Mouse (Mus musculus) stomach, embryonic 16.5 days (tissue): ENCODE data around the gene Yif1b. TPM values are rescaled to one million over a fixed set of nuclear protein-coding genes. Genes with fewer than 3 reads are reported as not detected.

ENCODE experiments used
- ATAC-seq: fragments of 200-750 bp; cut with Nextera tagmentation; 2 replicates; pipeline ENCODE4 v1.8.0; 2017; ENCODE audit warnings: moderate number of reproducible peaks, moderate TSS enrichment; ENCODE audit not compliant: insufficient read depth, low FRiP score
- H3K27ac ChIP-seq: fragments of 300-500 bp; sonication (generic); 2 replicates; pipeline ENCODE4 v1.5.1; 2014; ENCODE audit warnings: low read length
- H3K27me3 ChIP-seq: fragments of 300-500 bp; sonication (generic); 2 replicates; pipeline ENCODE4 v1.6.1; 2014; ENCODE audit warnings: low read length, control low read depth, mixed read lengths; ENCODE audit not compliant: control insufficient read depth, insufficient read depth
- H3K36me3 ChIP-seq: fragments of 300-500 bp; sonication (generic); 2 replicates; pipeline ENCODE4 v1.6.1; 2014; ENCODE audit warnings: low read length; ENCODE audit not compliant: control insufficient read depth, insufficient read depth
- H3K4me1 ChIP-seq: fragments of 300-500 bp; sonication (generic); 2 replicates; pipeline ENCODE4 v1.6.1; 2014; ENCODE audit warnings: low read length, control low read depth, mixed read lengths; ENCODE audit not compliant: control insufficient read depth, insufficient read depth
- H3K4me2 ChIP-seq: fragments of 300-500 bp; sonication (generic); 2 replicates; pipeline ENCODE4 v1.6.1; 2014; ENCODE audit warnings: low read depth, low read length, mixed read lengths
- H3K4me3 ChIP-seq: fragments of 300-500 bp; sonication (generic); replicated peaks from 2 replicates; pipeline ENCODE4 v1.5.1; 2014; ENCODE audit warnings: mild to moderate bottlenecking, low read length
- H3K9ac ChIP-seq: fragments of 300-500 bp; sonication (generic); 2 replicates; pipeline ENCODE4 v1.6.1; 2014; ENCODE audit warnings: low read length
- H3K9me3 ChIP-seq: fragments of 300-500 bp; sonication (generic); replicated peaks from 2 replicates; pipeline ENCODE4 v1.6.1; 2016; ENCODE audit warnings: low read length, control low read depth; ENCODE audit not compliant: control insufficient read depth
- WGBS: fragments of 180-500 bp; shearing (Covaris S2); extraction: QIAGEN DNeasy Blood & Tissue Kit; methylation state at CpG from one replicate; pipeline ENCODE4 v1.1.7; 2014; 5-methylcytosine and 5-hydroxymethylcytosine counted together
- polyA plus RNA-seq: library from polyadenylated mRNA; unstranded; fragments of >200 nt; fragmentation: Nextera tagmentation; extraction: Ambion mirVana; gene quantifications from 2 replicates; pipeline ENCODE4 v1.2.1, GENCODE M21; 2015

Yif1b gene
- polyA plus RNA-seq, 1 experiment from 2014 or later, result 89.4 TPM

GRCm38 (mm10) chr7:29214236-29214635, 23.9 kb upstream of the Yif1b start:
- WGBS, result 46% methylated on average over 2 of the region's 2 CpGs

DNA sequence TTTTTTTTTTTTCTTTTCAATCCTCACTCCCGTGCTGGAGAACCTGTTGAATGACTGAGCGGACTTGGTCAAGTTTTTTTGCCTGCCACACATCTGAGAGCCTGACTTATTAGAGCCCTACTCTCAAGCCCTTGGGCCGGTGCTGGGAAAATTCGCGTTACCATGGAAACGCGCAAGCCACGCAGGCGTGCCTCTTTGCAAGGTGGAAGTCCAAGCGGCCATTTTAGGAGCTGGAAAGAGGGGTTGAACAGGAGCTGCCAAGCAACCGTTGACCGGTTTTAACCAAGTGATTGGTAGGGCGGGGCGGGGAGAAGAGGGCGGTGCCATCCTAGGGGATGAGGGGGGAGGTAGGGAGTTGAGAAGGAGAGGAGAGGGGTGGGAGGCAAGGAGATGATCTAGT, 23.3 kb upstream of the Yif1b start:
- H3K36me3 ChIP-seq, result no peaks in the 10 kb centered on the region
- H3K4me1 ChIP-seq, result peaks cover 5% of the 10 kb centered on the region; the same call in 1 of the 2 replicates
- H3K4me2 ChIP-seq, result no peak overlapping the region
- no peak overlapping the region for H3K9ac ChIP-seq
- peaks cover 14% of the 10 kb centered on the region for H3K9me3 ChIP-seq
- WGBS, result 49% methylated on average over 15 of the region's 15 CpGs
- H3K27ac ChIP-seq, result no peak overlapping the region
- no peaks in the 10 kb centered on the region for H3K27me3 ChIP-seq
- no peak overlapping the region for H3K4me3 ChIP-seq
- no peak for ATAC-seq

More at GRCm38 (mm10) chr7:29214236-29214635, 23.9 kb upstream of the Yif1b start:
- Histone ChIP-seq H3K27ac (no peak overlapping the region), H3K9me3 (peaks cover 8% of the 10 kb centered on the region), H3K36me3 (no peaks in the 10 kb centered on the region), H3K9ac (no peak overlapping the region), H3K4me2 (no peak overlapping the region), H3K27me3 (no peaks in the 10 kb centered on the region), H3K4me1 (peaks cover 5% of the 10 kb centered on the region; the same call in 1 of the 2 replicates), H3K4me3 (no peak overlapping the region)
- no peak for ATAC-seq

GRCm38 (mm10) chr7:29224756-29225394, 13.3 kb upstream of the Yif1b start:
- H3K4me3 ChIP-seq, result no peak overlapping the region
- peaks cover 1% of the 10 kb centered on the region for H3K9me3 ChIP-seq
- no peak for ATAC-seq
- H3K4me1 ChIP-seq, result no peaks in the 10 kb centered on the region
- H3K36me3 ChIP-seq, result no peaks in the 10 kb centered on the region
- no peak overlapping the region for H3K9ac ChIP-seq
- H3K27me3 ChIP-seq, result no peaks in the 10 kb centered on the region
- no peak overlapping the region for H3K27ac ChIP-seq
- no peak overlapping the region for H3K4me2 ChIP-seq
- 18% methylated on average over 16 of the region's 16 CpGs for WGBS

DNA sequence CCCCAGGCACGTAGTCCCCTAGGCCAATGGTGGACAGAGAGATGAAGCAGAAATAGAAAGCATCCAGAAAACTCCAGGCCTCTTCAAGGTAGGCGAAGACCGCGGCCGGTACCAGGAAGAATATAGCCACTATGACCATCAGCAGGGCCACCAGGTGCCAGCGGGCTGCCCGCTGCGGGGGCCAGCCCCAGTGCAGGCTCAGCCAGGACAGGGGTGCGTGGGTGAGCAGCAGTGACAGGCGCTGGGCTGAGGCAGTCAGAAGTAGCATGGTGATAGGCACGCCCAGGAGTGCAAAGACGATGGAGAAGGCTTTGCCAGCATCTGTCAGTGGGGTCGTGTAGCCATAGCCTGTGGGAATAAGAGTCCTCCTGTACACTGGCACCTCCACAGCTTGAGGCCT, 12.6 kb upstream of the Yif1b start:
- no peak overlapping the region for H3K4me2 ChIP-seq
- no peaks in the 10 kb centered on the region for H3K4me1 ChIP-seq
- no peaks in the 10 kb centered on the region for H3K27me3 ChIP-seq
- ATAC-seq, result no peak
- 73% methylated on average over 13 of the region's 13 CpGs for WGBS
- H3K9ac ChIP-seq, result no peak overlapping the region
- no peak overlapping the region for H3K27ac ChIP-seq
- H3K36me3 ChIP-seq, result no peaks in the 10 kb centered on the region
- no peak overlapping the region for H3K4me3 ChIP-seq
- no peaks in the 10 kb centered on the region for H3K9me3 ChIP-seq

DNA sequence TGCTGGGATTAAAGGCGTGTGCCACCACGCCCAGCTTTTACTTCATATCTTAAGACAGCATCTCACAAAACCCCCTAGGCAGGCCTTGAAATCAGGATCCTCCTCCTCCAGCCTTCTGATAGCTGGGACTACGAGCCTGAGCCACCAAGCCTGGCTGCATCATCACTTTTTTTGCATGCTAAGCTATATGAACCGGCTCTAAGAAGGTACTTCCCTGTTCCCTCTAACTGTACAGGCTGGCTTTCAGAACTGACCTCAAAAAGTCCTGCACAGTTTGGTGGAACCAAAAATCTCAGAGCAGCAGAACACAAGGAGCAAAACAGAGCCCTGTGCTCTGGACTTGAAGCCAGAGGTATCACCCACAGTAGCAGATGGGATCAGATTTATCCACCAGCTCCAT, 9.9 kb upstream of the Yif1b start:
- Histone ChIP-seq H3K27me3 (no peaks in the 10 kb centered on the region), H3K4me1 (no peaks in the 10 kb centered on the region), H3K36me3 (no peaks in the 10 kb centered on the region), H3K4me2 (no peak overlapping the region), H3K9me3 (no peaks in the 10 kb centered on the region), H3K9ac (no peak overlapping the region), H3K27ac (no peak overlapping the region), H3K4me3 (no peak overlapping the region)
- no peak for ATAC-seq
- WGBS, result 71% methylated on average over 4 of the region's 4 CpGs

DNA sequence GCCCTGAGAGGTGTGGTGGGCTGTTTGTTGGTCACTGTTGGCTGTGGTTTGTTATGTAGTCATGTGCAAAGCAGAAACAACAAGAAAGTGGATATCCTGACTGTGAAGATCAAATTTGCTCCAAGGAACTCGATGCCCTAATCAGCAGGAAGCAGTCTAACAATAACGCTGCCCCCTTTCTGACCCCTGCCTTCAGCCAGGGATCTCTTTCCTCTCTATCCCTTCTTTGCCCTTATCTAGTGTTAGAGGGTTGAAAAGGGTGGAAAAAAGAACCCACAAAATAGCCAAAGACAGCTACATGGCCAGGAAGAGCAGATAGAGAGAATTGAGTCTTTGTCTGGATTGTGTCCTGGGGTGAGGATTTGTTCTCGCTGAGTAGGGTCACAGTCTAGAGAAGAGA, 7.6 kb upstream of the Yif1b start:
- no peak overlapping the region for H3K27ac ChIP-seq

GRCm38 (mm10) chr7:29231517-29231916, 6.6 kb upstream of the Yif1b start:
- no peak overlapping the region for H3K27ac ChIP-seq
- no peaks in the 10 kb centered on the region; the same call in 1 of the 2 replicates for H3K4me1 ChIP-seq
- H3K4me3 ChIP-seq, result peak overlapping the region; percentile 64
- no peak overlapping the region for H3K9ac ChIP-seq
- H3K4me2 ChIP-seq, result peak overlapping the region; percentile 96
- no peaks in the 10 kb centered on the region for H3K27me3 ChIP-seq
- no peaks in the 10 kb centered on the region for H3K36me3 ChIP-seq
- no peak for ATAC-seq
- 50% methylated on average over 3 of the region's 3 CpGs for WGBS
- H3K9me3 ChIP-seq, result 0 out of 2 replicates have a peak, but pooled peaks cover 4% of the 10 kb centered on the region

More for the DNA sequence above, 7.6 kb upstream of the Yif1b start:
- Histone ChIP-seq H3K4me2 (no peak overlapping the region), H3K4me3 (no peak overlapping the region), H3K9me3 (0 out of 2 replicates have a peak, but pooled peaks cover 4% of the 10 kb centered on the region), H3K36me3 (no peaks in the 10 kb centered on the region), H3K27me3 (no peaks in the 10 kb centered on the region), H3K9ac (no peak overlapping the region), H3K4me1 (no peaks in the 10 kb centered on the region; the same call in 1 of the 2 replicates)
- 43% methylated on average over 3 of the region's 3 CpGs for WGBS
- no peak for ATAC-seq

GRCm38 (mm10) chr7:29232247-29233013, 5.7 kb upstream of the Yif1b start, which contains the start of gene Kcnk6:
Kcnk6 (minus strand) TSS chr7:29232515.
- Histone ChIP-seq H3K9me3 (0 out of 2 replicates have a peak, but pooled peaks cover 4% of the 10 kb centered on the region), H3K36me3 (no peaks in the 10 kb centered on the region), H3K4me3 (peak within 1 kb of the TSS; percentile 64), H3K27ac (no peak within 1 kb of the TSS; the same call in 1 of the 2 replicates), H3K4me2 (peak within 1 kb of the TSS; percentile 96), H3K27me3 (no peaks in the 10 kb centered on the region), H3K4me1 (no peaks in the 10 kb centered on the region; the same call in 1 of the 2 replicates), H3K9ac (peak within 1 kb of the TSS; percentile 89)
- ATAC-seq, result peak; percentile 54
- WGBS, result 1% methylated on average over 62 of the region's 62 CpGs

- Histone ChIP-seq H3K4me1 (no peaks in the 10 kb centered on the region; the same call in 1 of the 2 replicates), H3K27ac (no peak overlapping the region), H3K4me3 (no peak overlapping the region), H3K36me3 (no peaks in the 10 kb centered on the region), H3K9ac (no peak overlapping the region), H3K4me2 (no peak overlapping the region), H3K9me3 (0 out of 2 replicates have a peak, but pooled peaks cover 4% of the 10 kb centered on the region), H3K27me3 (no peaks in the 10 kb centered on the region)
- WGBS, result 40% methylated on average over 6 of the region's 6 CpGs
- ATAC-seq, result no peak
These were observed 4.4 kb upstream of the Yif1b start for GRCm38 (mm10) chr7:29233745-29234144.
